Mouse (Mus musculus) stomach, embryonic 14.5 days (tissue): ENCODE data around the gene Tgif1. TPM values are rescaled to one million over a fixed set of nuclear protein-coding genes. Genes with fewer than 3 reads are reported as not detected.
A peak's percentile ranks its signal among the peaks of the same experiment; 100 is the strongest.

ENCODE experiments used
- ATAC-seq: fragments of 200-750 bp; cut with Nextera tagmentation; 2 replicates; pipeline ENCODE4 v1.8.0; 2017; ENCODE audit warnings: low read depth, moderate TSS enrichment; ENCODE audit not compliant: insufficient number of reproducible peaks, insufficient read depth, low FRiP score
- H3K27ac ChIP-seq: fragments of 300-500 bp; sonication (generic); 2 replicates; pipeline ENCODE4 v1.5.1; 2014; ENCODE audit warnings: mild to moderate bottlenecking, low read length, moderate library complexity, mixed read lengths
- H3K27me3 ChIP-seq: fragments of 300-500 bp; sonication (generic); 2 replicates; pipeline ENCODE4 v1.6.1; 2014; ENCODE audit warnings: low read length, control low read depth, mixed read lengths; ENCODE audit not compliant: control insufficient read depth, insufficient read depth
- H3K36me3 ChIP-seq: fragments of 300-500 bp; sonication (generic); 2 replicates; pipeline ENCODE4 v1.6.1; 2014; ENCODE audit warnings: mild to moderate bottlenecking, control low read depth, low read length, moderate library complexity, mixed read lengths; ENCODE audit not compliant: control insufficient read depth, insufficient read depth
- H3K4me1 ChIP-seq: fragments of 300-500 bp; sonication (generic); 2 replicates; pipeline ENCODE4 v1.6.1; 2014; ENCODE audit warnings: low read length, control low read depth, mixed read lengths; ENCODE audit not compliant: control insufficient read depth, insufficient read depth
- H3K4me2 ChIP-seq: fragments of 300-500 bp; sonication (generic); replicated peaks from 2 replicates; pipeline ENCODE4 v1.6.1; 2014; ENCODE audit warnings: low read depth, low read length, control low read depth
- H3K4me3 ChIP-seq: fragments of 300-500 bp; sonication (generic); 2 replicates; pipeline ENCODE4 v1.5.1; 2014; ENCODE audit warnings: low read depth, low read length, control low read depth
- H3K9ac ChIP-seq: fragments of 300-500 bp; sonication (generic); replicated peaks from 2 replicates; pipeline ENCODE4 v1.6.1; 2014; ENCODE audit warnings: low read depth, mild to moderate bottlenecking, control low read depth, low read length, moderate library complexity, mixed read lengths
- H3K9me3 ChIP-seq: fragments of 300-500 bp; sonication (generic); 2 replicates; pipeline ENCODE4 v1.6.1; 2016; ENCODE audit warnings: low read depth, low read length, control low read depth; ENCODE audit not compliant: control insufficient read depth
- WGBS: fragments of 180-500 bp; shearing (Covaris S2); extraction: QIAGEN DNeasy Blood & Tissue Kit; methylation state at CpG from one replicate; pipeline ENCODE4 v1.1.7; 2014; 5-methylcytosine and 5-hydroxymethylcytosine counted together
- polyA plus RNA-seq: library from polyadenylated mRNA; unstranded; fragments of >200 nt; fragmentation: Nextera tagmentation; extraction: Ambion mirVana; gene quantifications from 2 replicates; pipeline ENCODE4 v1.2.1, GENCODE M21; 2014

Gene Tgif1
- polyA plus RNA-seq, 1 experiment from 2014 or later: 65.0 TPM

DNA sequence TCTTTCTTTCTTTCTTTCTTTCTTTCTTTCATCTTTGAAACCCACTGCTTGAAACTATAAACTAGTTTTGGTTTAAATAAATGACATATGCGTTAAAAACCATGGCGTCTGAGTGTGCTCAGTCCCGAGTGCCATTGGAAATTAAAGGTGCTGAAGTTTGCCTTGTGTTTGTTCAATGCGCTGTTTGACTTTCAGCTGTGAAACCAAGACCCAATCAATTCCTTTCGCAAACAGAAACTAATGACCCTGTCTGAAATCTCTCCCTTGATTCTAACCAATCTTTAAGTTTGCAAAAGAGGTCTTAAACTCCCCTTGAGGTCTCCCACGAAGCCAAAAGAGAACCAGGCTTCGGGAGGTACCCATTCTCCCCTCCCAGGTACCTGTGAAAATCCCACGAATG is 30.3 kb downstream of the Tgif1 start:
- peak overlapping the region; percentile 24; the same call in 1 of the 2 replicates for H3K27ac ChIP-seq
- no peaks in the 10 kb centered on the region for H3K36me3 ChIP-seq
- H3K4me1 ChIP-seq: peaks cover 4% of the 10 kb centered on the region; the same call in 1 of the 2 replicates
- H3K4me3 ChIP-seq: no peak overlapping the region
- ATAC-seq: no peak
- H3K27me3 ChIP-seq: 0 out of 2 replicates have a peak, but pooled peaks cover 5% of the 10 kb centered on the region
- WGBS: 59% methylated on average over 8 of the region's 8 CpGs
- no peak overlapping the region for H3K9ac ChIP-seq
- no peak overlapping the region; the same call in 1 of the 2 replicates for H3K4me2 ChIP-seq
- no peaks in the 10 kb centered on the region for H3K9me3 ChIP-seq

DNA sequence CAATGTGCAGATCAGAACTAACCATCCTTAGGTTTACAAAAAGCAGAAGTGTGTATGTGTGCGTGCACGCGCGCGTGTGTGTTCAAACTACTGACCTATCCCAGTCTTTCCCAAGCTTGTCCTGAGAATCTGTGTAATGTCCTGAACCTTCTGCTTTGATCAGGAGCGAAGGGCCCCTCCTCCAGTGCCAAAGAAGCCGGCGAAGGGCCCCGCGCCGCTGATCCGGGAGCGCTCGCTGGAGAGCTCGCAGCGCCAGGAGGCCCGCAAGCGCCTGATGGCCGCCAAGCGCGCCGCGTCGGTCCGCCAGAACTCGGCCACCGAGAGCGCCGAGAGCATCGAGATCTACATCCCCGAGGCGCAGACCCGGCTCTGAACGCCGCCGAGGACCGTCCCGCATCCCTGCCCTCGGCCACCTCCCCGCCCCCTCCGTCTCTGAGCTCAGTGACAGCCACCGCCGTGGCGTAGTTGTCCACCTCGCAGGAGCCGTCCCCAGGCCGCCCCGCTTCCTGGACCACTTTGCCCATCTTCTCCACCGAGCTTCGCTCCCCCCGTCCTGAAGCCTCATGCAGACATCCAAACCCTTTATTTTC is 35.4 kb downstream of the Tgif1 start:
- no peak overlapping the region; the same call in 1 of the 2 replicates for H3K9ac ChIP-seq
- peaks cover 11% of the 10 kb centered on the region; the same call in 1 of the 2 replicates for H3K27me3 ChIP-seq
- H3K4me3 ChIP-seq: peak overlapping the region; percentile 53
- peak; percentile 61; the same call in 1 of the 2 replicates for ATAC-seq
- no peaks in the 10 kb centered on the region for H3K4me1 ChIP-seq
- WGBS: 3% methylated on average over 47 of the region's 51 CpGs
- no peaks in the 10 kb centered on the region for H3K9me3 ChIP-seq
- peak overlapping the region; percentile 90 for H3K4me2 ChIP-seq
- no peak overlapping the region for H3K27ac ChIP-seq
- H3K36me3 ChIP-seq: no peaks in the 10 kb centered on the region

DNA sequence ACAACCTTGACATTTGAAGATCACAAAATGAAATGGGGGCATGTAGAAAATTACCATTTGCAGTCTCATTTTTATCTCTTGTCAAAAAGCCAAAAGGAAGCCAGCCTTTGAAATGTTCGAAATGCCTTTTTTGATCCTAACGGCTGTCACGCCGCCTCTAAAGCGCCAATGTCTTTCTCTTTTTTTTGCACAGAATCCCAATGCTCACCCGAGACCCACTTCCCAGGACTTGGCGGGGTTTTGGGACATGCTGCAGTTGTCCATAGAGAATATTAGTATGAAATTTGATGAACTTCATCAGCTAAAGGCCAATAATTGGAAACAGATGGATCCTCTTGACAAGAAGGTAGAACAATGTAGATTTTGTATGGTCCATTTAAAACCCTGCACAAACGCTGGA is 38.3 kb downstream of the Tgif1 start:
- 82% methylated on average over 8 of the region's 8 CpGs for WGBS
- Histone ChIP-seq H3K9me3 (no peaks in the 10 kb centered on the region), H3K4me3 (no peak overlapping the region), H3K4me2 (no peak overlapping the region), H3K4me1 (no peaks in the 10 kb centered on the region), H3K9ac (no peak overlapping the region), H3K27ac (no peak overlapping the region), H3K27me3 (peaks cover 11% of the 10 kb centered on the region; the same call in 1 of the 2 replicates), H3K36me3 (no peaks in the 10 kb centered on the region)
- no peak for ATAC-seq

DNA sequence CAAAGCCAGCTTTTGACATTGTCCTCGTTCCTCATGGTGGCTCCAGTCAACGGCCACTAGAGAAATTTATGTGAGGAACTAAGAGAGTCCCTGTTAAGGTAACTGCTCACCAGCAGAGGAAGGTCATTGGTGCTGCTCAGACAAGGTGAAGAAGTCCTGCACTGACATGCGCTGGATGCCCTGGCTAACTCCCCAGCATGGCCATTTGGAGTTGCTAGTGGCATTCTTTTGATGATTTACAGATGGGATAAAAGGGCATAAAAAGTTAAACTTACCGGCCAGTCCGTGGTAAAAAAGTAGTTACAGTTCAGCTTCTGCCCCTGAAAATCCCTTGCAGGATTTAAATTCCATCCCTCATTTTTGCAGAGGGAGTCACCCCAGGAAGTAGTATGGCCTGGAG is 42.6 kb downstream of the Tgif1 start:
- no peaks in the 10 kb centered on the region for H3K4me1 ChIP-seq
- no peaks in the 10 kb centered on the region for H3K36me3 ChIP-seq
- ATAC-seq: no peak
- H3K27me3 ChIP-seq: no peaks in the 10 kb centered on the region
- H3K4me2 ChIP-seq: no peak overlapping the region
- no peaks in the 10 kb centered on the region for H3K9me3 ChIP-seq
- H3K9ac ChIP-seq: no peak overlapping the region
- no peak overlapping the region for H3K4me3 ChIP-seq
- no peak overlapping the region for H3K27ac ChIP-seq
- WGBS: 73% methylated on average over 5 of the region's 5 CpGs

DNA sequence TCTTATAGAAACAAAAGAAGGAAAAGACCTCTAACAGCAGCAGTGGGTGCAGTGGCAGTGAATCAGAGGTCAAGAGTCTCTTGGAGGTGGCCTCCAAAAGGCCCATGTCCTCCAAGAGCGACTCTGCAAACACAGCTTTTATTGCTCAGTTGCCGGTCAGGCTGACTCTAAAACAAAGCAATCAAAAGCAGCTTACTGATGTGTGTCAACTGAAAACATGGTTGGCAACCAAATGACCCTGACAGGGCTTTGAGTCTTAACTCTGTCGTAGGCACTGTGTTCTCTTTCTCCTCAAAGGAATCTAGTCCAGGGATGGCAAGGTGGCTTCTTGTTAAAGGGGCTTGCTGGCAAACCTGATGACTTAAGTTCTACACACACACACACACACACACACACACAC is 43.6 kb downstream of the Tgif1 start:
- no peak overlapping the region for H3K4me3 ChIP-seq
- no peaks in the 10 kb centered on the region for H3K36me3 ChIP-seq
- no peaks in the 10 kb centered on the region for H3K4me1 ChIP-seq
- 54% methylated on average over 3 of the region's 3 CpGs for WGBS
- H3K9me3 ChIP-seq: no peaks in the 10 kb centered on the region
- H3K27ac ChIP-seq: no peak overlapping the region
- no peak overlapping the region for H3K4me2 ChIP-seq
- no peaks in the 10 kb centered on the region for H3K27me3 ChIP-seq
- no peak for ATAC-seq
- H3K9ac ChIP-seq: no peak overlapping the region

- Histone ChIP-seq H3K27ac (no peak overlapping the region), H3K4me2 (no peak overlapping the region), H3K4me3 (no peak overlapping the region), H3K27me3 (no peaks in the 10 kb centered on the region), H3K4me1 (no peaks in the 10 kb centered on the region), H3K9ac (no peak overlapping the region), H3K36me3 (no peaks in the 10 kb centered on the region), H3K9me3 (no peaks in the 10 kb centered on the region)
- no peak for ATAC-seq
- WGBS: 42% methylated on average over 14 of the region's 14 CpGs
These were observed 44.5 kb downstream of the Tgif1 start for GRCm38 (mm10) chr17:70808837-70809236.

- Histone ChIP-seq H3K27me3 (no peaks in the 10 kb centered on the region), H3K4me1 (no peaks in the 10 kb centered on the region), H3K9me3 (no peaks in the 10 kb centered on the region), H3K36me3 (no peaks in the 10 kb centered on the region), H3K4me2 (no peak overlapping the region), H3K27ac (no peak overlapping the region), H3K4me3 (no peak overlapping the region), H3K9ac (no peak overlapping the region)
- ATAC-seq: no peak
- WGBS: 89% methylated on average over 1 of the region's 1 CpGs
These were observed 45.5 kb downstream of the Tgif1 start for GRCm38 (mm10) chr17:70807885-70808284.

GRCm38 (mm10) chr17:70806600-70806999 is 46.7 kb downstream of the Tgif1 start:
- WGBS: 87% methylated on average over 2 of the region's 2 CpGs
- Histone ChIP-seq H3K27ac (no peak overlapping the region), H3K9ac (no peak overlapping the region), H3K9me3 (no peaks in the 10 kb centered on the region), H3K4me1 (no peaks in the 10 kb centered on the region), H3K4me3 (no peak overlapping the region), H3K4me2 (no peak overlapping the region), H3K27me3 (no peaks in the 10 kb centered on the region), H3K36me3 (no peaks in the 10 kb centered on the region)
- ATAC-seq: no peak

DNA sequence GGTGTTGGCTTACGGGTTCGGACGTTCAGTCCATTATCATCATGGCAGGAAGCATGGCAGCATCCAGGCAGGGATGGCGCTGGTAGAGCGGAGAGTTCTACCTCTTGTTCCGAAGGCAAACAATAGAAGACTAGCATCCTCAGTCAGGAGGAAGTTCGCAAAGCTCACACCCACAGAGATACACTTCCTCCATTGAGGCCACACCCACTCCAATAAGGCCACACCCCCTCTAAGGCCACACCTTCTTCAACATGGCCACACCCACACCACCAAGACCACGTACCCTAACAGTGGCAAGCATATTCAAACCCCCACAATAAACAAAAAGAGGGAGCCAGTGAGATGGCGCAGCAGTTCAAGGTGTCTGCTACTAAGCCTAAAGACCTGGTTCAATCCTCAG is 47.5 kb downstream of the Tgif1 start:
- H3K4me3 ChIP-seq: no peak overlapping the region
- no peaks in the 10 kb centered on the region for H3K27me3 ChIP-seq
- H3K4me2 ChIP-seq: no peak overlapping the region
- WGBS: 96% methylated on average over 9 of the region's 9 CpGs
- ATAC-seq: no peak
- no peak overlapping the region for H3K27ac ChIP-seq
- no peaks in the 10 kb centered on the region for H3K4me1 ChIP-seq
- H3K36me3 ChIP-seq: no peaks in the 10 kb centered on the region
- no peaks in the 10 kb centered on the region for H3K9me3 ChIP-seq
- no peak overlapping the region for H3K9ac ChIP-seq
